Mouse (Mus musculus) liver, embryonic 16.5 days (tissue): ENCODE measurements around the gene Herc3. TPM values are rescaled to one million over a fixed set of nuclear protein-coding genes. Genes with fewer than 3 reads are reported as not detected.
"Not testable (repeated sequence)": the region's sequence is repeated elsewhere in the genome, so short reads cannot be mapped to it uniquely, and the experiment has no call there.

Experiments
- ATAC-seq: fragments of 200-750 bp; cut with Nextera tagmentation; 2 replicates; pipeline ENCODE4 v1.8.0; 2017; ENCODE audit warnings: low read depth, mild to moderate bottlenecking, moderate number of reproducible peaks, moderate library complexity
- H3K27ac ChIP-seq: fragments of 300-500 bp; sonication (generic); 2 replicates; pipeline ENCODE4 v1.5.1; 2014; ENCODE audit warnings: mild to moderate bottlenecking, low read length
- H3K27me3 ChIP-seq: fragments of 300-500 bp; sonication (generic); 2 replicates; pipeline ENCODE4 v1.6.1; 2014; ENCODE audit warnings: low read depth, low read length, mixed read lengths; ENCODE audit not compliant: control insufficient read depth, insufficient read depth
- H3K36me3 ChIP-seq: fragments of 300-500 bp; sonication (generic); 2 replicates; pipeline ENCODE4 v1.6.1; 2014; ENCODE audit warnings: mild to moderate bottlenecking; ENCODE audit not compliant: control insufficient read depth, insufficient read depth
- H3K4me1 ChIP-seq: fragments of 300-500 bp; sonication (generic); 2 replicates; pipeline ENCODE4 v1.6.1; 2014; ENCODE audit warnings: low read depth, low read length, mixed read lengths; ENCODE audit not compliant: control insufficient read depth
- H3K4me2 ChIP-seq: fragments of 300-500 bp; sonication (generic); 2 replicates; pipeline ENCODE4 v1.6.1; 2014; ENCODE audit warnings: low read depth, low read length, mixed read lengths
- H3K4me3 ChIP-seq: fragments of 300-500 bp; sonication (generic); 2 replicates; pipeline ENCODE4 v1.5.1; 2014; ENCODE audit warnings: low read depth, mild to moderate bottlenecking, low read length
- H3K9ac ChIP-seq: fragments of 300-500 bp; sonication (generic); 2 replicates; pipeline ENCODE4 v1.6.1; 2014; ENCODE audit warnings: low read depth, low read length
- H3K9me3 ChIP-seq: fragments of 300-500 bp; sonication (generic); replicated peaks from 2 replicates; pipeline ENCODE4 v1.6.1; 2016; ENCODE audit warnings: low read length; ENCODE audit not compliant: control insufficient read depth
- WGBS: fragments of 180-500 bp; shearing (Covaris S2); extraction: QIAGEN DNeasy Blood & Tissue Kit; methylation state at CpG from one replicate; pipeline ENCODE4 v1.1.7; 2014; ENCODE audit not compliant: insufficient replicate concordance; 5-methylcytosine and 5-hydroxymethylcytosine counted together
- polyA plus RNA-seq: library from polyadenylated mRNA; unstranded; fragments of >200 nt; fragmentation: Nextera tagmentation; extraction: Ambion mirVana; gene quantifications from 2 replicates; pipeline ENCODE4 v1.2.1, GENCODE M21; 2015

Gene Herc3
- 2.8 and 3.7 TPM in 2 replicates for polyA plus RNA-seq

- peak; percentile 88 for ATAC-seq
- Histone ChIP-seq H3K9me3 (no peaks in the 10 kb centered on the region), H3K4me2 (peak within 1 kb of the TSS; percentile 91), H3K27me3 (no peaks in the 10 kb centered on the region), H3K27ac (peak within 1 kb of the TSS; percentile 69), H3K4me1 (peaks cover 6% of the 10 kb centered on the region), H3K36me3 (no peaks in the 10 kb centered on the region), H3K9ac (peak within 1 kb of the TSS; percentile 77), H3K4me3 (peak within 1 kb of the TSS; percentile 81)
- 1% methylated on average over 72 of the region's 83 CpGs for WGBS
These were observed at the start of gene Herc3 for GRCm38 (mm10) chr6:58831232-58832009. Herc3 (plus strand) TSS chr6:58831465.

GRCm38 (mm10) chr6:58801394-58801793 lies 29.9 kb upstream of the Herc3 start:
- Histone ChIP-seq H3K27me3 (no peaks in the 10 kb centered on the region), H3K36me3 (no peaks in the 10 kb centered on the region), H3K9ac (no peak overlapping the region), H3K27ac (no peak overlapping the region), H3K4me3 (no peak overlapping the region), H3K4me1 (no peaks in the 10 kb centered on the region), H3K4me2 (no peak overlapping the region), H3K9me3 (no peaks in the 10 kb centered on the region)
- no peak for ATAC-seq

GRCm38 (mm10) chr6:58814381-58814780 lies 16.9 kb upstream of the Herc3 start:
- Histone ChIP-seq H3K4me3 (no peak overlapping the region), H3K27ac (no peak overlapping the region), H3K4me2 (no peak overlapping the region), H3K4me1 (no peaks in the 10 kb centered on the region), H3K9me3 (no peaks in the 10 kb centered on the region), H3K27me3 (no peaks in the 10 kb centered on the region), H3K36me3 (no peaks in the 10 kb centered on the region), H3K9ac (no peak overlapping the region)
- ATAC-seq, result no peak

- H3K27ac ChIP-seq, H3K9ac ChIP-seq, H3K4me1 ChIP-seq, H3K4me2 ChIP-seq, ATAC-seq, H3K4me3 ChIP-seq, H3K27me3 ChIP-seq, H3K9me3 ChIP-seq, H3K36me3 ChIP-seq: not testable (repeated sequence)
- 81% methylated on average over 5 of the region's 11 CpGs for WGBS
These were observed 14.2 kb upstream of the Herc3 start for GRCm38 (mm10) chr6:58817037-58817436.

- ATAC-seq, result no peak
- H3K4me3 ChIP-seq, result no peak overlapping the region
- no peak overlapping the region for H3K9ac ChIP-seq
- no peak overlapping the region for H3K27ac ChIP-seq
- WGBS, result 57% methylated on average over 2 of the region's 2 CpGs
- H3K9me3 ChIP-seq, result no peaks in the 10 kb centered on the region
- H3K4me2 ChIP-seq, result no peak overlapping the region
- no peaks in the 10 kb centered on the region for H3K4me1 ChIP-seq
- H3K27me3 ChIP-seq, result no peaks in the 10 kb centered on the region
- H3K36me3 ChIP-seq, result no peaks in the 10 kb centered on the region
These were observed 5.6 kb upstream of the Herc3 start for GRCm38 (mm10) chr6:58825619-58826018.

- Histone ChIP-seq H3K27ac (no peak overlapping the region), H3K4me3 (no peak overlapping the region), H3K4me2 (no peak overlapping the region), H3K9ac (no peak overlapping the region), H3K27me3 (no peaks in the 10 kb centered on the region), H3K4me1 (no peaks in the 10 kb centered on the region), H3K36me3 (no peaks in the 10 kb centered on the region), H3K9me3 (no peaks in the 10 kb centered on the region)
- ATAC-seq, result no peak
- WGBS, result 55% methylated on average over 2 of the region's 2 CpGs
These were observed 5.2 kb upstream of the Herc3 start for GRCm38 (mm10) chr6:58826089-58826488.

- Histone ChIP-seq H3K4me1 (peaks cover 6% of the 10 kb centered on the region), H3K9ac (no peak overlapping the region), H3K27ac (no peak overlapping the region), H3K4me3 (no peak overlapping the region), H3K4me2 (no peak overlapping the region), H3K27me3 (no peaks in the 10 kb centered on the region), H3K36me3 (no peaks in the 10 kb centered on the region), H3K9me3 (no peaks in the 10 kb centered on the region)
- ATAC-seq, result no peak
- WGBS, result 78% methylated on average over 1 of the region's 1 CpGs
These were observed 2.7 kb upstream of the Herc3 start for GRCm38 (mm10) chr6:58828582-58828981.

- peaks cover 6% of the 10 kb centered on the region for H3K4me1 ChIP-seq
- peak overlapping the region; percentile 91 for H3K4me2 ChIP-seq
- ATAC-seq, result no peak
- H3K4me3 ChIP-seq, result peak overlapping the region; percentile 81
- no peaks in the 10 kb centered on the region for H3K27me3 ChIP-seq
- 14% methylated on average over 7 of the region's 7 CpGs for WGBS
- H3K9me3 ChIP-seq, result no peaks in the 10 kb centered on the region
- no peak overlapping the region for H3K9ac ChIP-seq
- no peak overlapping the region for H3K27ac ChIP-seq
- no peaks in the 10 kb centered on the region for H3K36me3 ChIP-seq
These were observed 429 bp upstream of the Herc3 start for GRCm38 (mm10) chr6:58830840-58831231.

GRCm38 (mm10) chr6:58832591-58833018 lies 1.3 kb downstream of the Herc3 start:
- 32% methylated on average over 7 of the region's 7 CpGs for WGBS
- no peak overlapping the region for H3K27ac ChIP-seq
- ATAC-seq, result no peak

More at GRCm38 (mm10) chr6:58832591-58833018, 1.3 kb downstream of the Herc3 start:
- Histone ChIP-seq H3K27me3 (no peaks in the 10 kb centered on the region), H3K9me3 (no peaks in the 10 kb centered on the region), H3K4me2 (peak overlapping the region; percentile 91), H3K4me3 (peak overlapping the region; percentile 81), H3K9ac (no peak overlapping the region), H3K36me3 (no peaks in the 10 kb centered on the region), H3K4me1 (peaks cover 6% of the 10 kb centered on the region)
